In genomic region chr8:91329461-91329850, GRCm38 (mm10) we compare ENCODE assay signal across 10 mouse cellular contexts. TPM values are rescaled to one million over a fixed set of nuclear protein-coding genes. Genes with fewer than 3 reads are reported as not detected.
DNase-seq lines count a peak whose midpoint lies in the region; ATAC-seq and TF ChIP-seq lines count a peak whose summit lies in the region.
"Had no signal": no experiment of that assay in that cellular context is flagged by ENCODE, and none has a peak within 500 bp of the region (broad histone marks: within the 10 kb centered on the region; RNA-seq: fewer than 3 reads in every experiment).

No protein-coding gene starts in this region.

- no peaks in the 10 kb centered on the region for H3K9me3 ChIP-seq in forebrain, postnatal 0 days (ENCODE audit: low read length)
- H3K9me3 ChIP-seq in liver, embryonic 15.5 days (replicated peaks) = no peaks in the 10 kb centered on the region
- H3K9me3 ChIP-seq: stomach, embryonic 15.5 days had no signal

- no peak for TF ChIP-seq CTCF in forebrain, postnatal 0 days (IDR thresholded peaks at IDR 0.05; ENCODE audit: low read depth)

- ATAC-seq in forebrain, postnatal 0 days = no peak
- no peak for ATAC-seq in liver, embryonic 15.5 days (ENCODE audit: insufficient read depth)

- H3K4me1 ChIP-seq in brown adipose tissue, adult 24 weeks (ENCODE audit: control insufficient read depth, insufficient read depth, insufficient read length, low read length) = peaks cover 22% of the 10 kb centered on the region
- H3K4me1 ChIP-seq in forebrain, postnatal 0 days (ENCODE audit: insufficient read depth) = peaks cover 23% of the 10 kb centered on the region
- H3K4me1 ChIP-seq in liver, embryonic 15.5 days (replicated peaks) = peaks cover 31% of the 10 kb centered on the region

- intact Hi-C loops in heart, postnatal 14 days (cut with DNase I) = no loop called here

- H3K27ac ChIP-seq in brown adipose tissue, adult 24 weeks (replicated peaks; ENCODE audit: low read depth, low read length) = peak overlapping the region; percentile 62
- peak overlapping the region; percentile 78 for H3K27ac ChIP-seq in forebrain, postnatal 0 days (ENCODE audit: low read depth, low read length)
- H3K27ac ChIP-seq in liver, embryonic 15.5 days (replicated peaks) = peak overlapping the region; percentile 49
- H3K27ac ChIP-seq: macrophage; stomach, embryonic 15.5 days had no signal

- H3K9ac ChIP-seq in forebrain, postnatal 0 days = peak overlapping the region; percentile 47; the same call in 1 of the 2 replicates
- no peak overlapping the region for H3K9ac ChIP-seq in liver, embryonic 15.5 days
- H3K9ac ChIP-seq: stomach, embryonic 15.5 days had no signal

- no peaks in the 10 kb centered on the region for H3K36me3 ChIP-seq in forebrain, postnatal 0 days (ENCODE audit: insufficient read depth)
- no peaks in the 10 kb centered on the region for H3K36me3 ChIP-seq in liver, embryonic 15.5 days (replicated peaks)

- peak overlapping the region; percentile 37 for H3K4me2 ChIP-seq in forebrain, postnatal 0 days (ENCODE audit: low read depth)
- no peak overlapping the region for H3K4me2 ChIP-seq in liver, embryonic 15.5 days
- H3K4me2 ChIP-seq: stomach, embryonic 15.5 days had no signal

- DNase-seq in heart, adult 11 months = peak; percentile 74
- no peak for DNase-seq in heart, postnatal 14 days
- DNase-seq in forebrain, postnatal 0 days = no peak
- DNase-seq in cerebellum, adult 11-12 months = no peak
- no peak for DNase-seq in thymus, postnatal 4 days
- no peak for DNase-seq in cerebellum, postnatal 10 days

- WGBS in forebrain, postnatal 0 days = 32% methylated on average over 6 of the region's 6 CpGs
- 45% methylated on average over 6 of the region's 6 CpGs for WGBS in liver, embryonic 15.5 days (ENCODE audit: insufficient replicate concordance)

- no peaks in the 10 kb centered on the region for H3K27me3 ChIP-seq in forebrain, postnatal 0 days (ENCODE audit: insufficient read depth, low read length)
- H3K27me3 ChIP-seq in liver, embryonic 15.5 days = no peaks in the 10 kb centered on the region
- H3K27me3 ChIP-seq: stomach, embryonic 15.5 days had no signal

- no peak overlapping the region for H3K4me3 ChIP-seq in brown adipose tissue, adult 24 weeks (ENCODE audit: insufficient read depth, low read depth, low read length)
- H3K4me3 ChIP-seq in forebrain, postnatal 0 days (ENCODE audit: low read depth, low read length) = no peak overlapping the region
- H3K4me3 ChIP-seq in liver, embryonic 15.5 days (replicated peaks) = no peak overlapping the region
- H3K4me3 ChIP-seq: stomach, embryonic 15.5 days had no signal

RNA-seq across cellular contexts. Expression of gene Fto, which starts 16.1 kb away (rescaled TPM):
- 10 to 100 TPM; 68.6 to 70.4 TPM for total RNA-seq in heart, postnatal 14 days (2021)
- 29.5 and 39.7 TPM in 2 replicates for polyA plus RNA-seq in brown adipose tissue, adult 24 weeks (2012; ENCODE audit: insufficient read depth, insufficient read length, missing spikeins)
- 58.6 and 86.8 TPM in 2 replicates for total RNA-seq in forebrain, postnatal 0 days (2014; rRNA removed)
- polyA plus RNA-seq in forebrain, postnatal 0 days (2015; fragmentation: Nextera tagmentation; extraction: Ambion mirVana) = 103 and 122 TPM in 2 replicates
- polyA plus RNA-seq in liver, embryonic 15.5 days (2015; fragmentation: Nextera tagmentation; extraction: Ambion mirVana) = 16.8 and 19.3 TPM in 2 replicates

RNA-seq across cellular contexts. Expression of gene Rpgrip1l, which starts 16.4 kb away (rescaled TPM):
- total RNA-seq in heart, postnatal 14 days (2021) = 1 to 10 TPM; 3.2 to 3.6 TPM
- 3.3 and 3.6 TPM in 2 replicates for polyA plus RNA-seq in brown adipose tissue, adult 24 weeks (2012; ENCODE audit: insufficient read depth, insufficient read length, missing spikeins)
- 9.1 and 9.6 TPM in 2 replicates for total RNA-seq in forebrain, postnatal 0 days (2014; rRNA removed)
- polyA plus RNA-seq in forebrain, postnatal 0 days (2015; fragmentation: Nextera tagmentation; extraction: Ambion mirVana) = 9.1 and 9.6 TPM in 2 replicates
- 1.3 and 2.7 TPM in 2 replicates for polyA plus RNA-seq in liver, embryonic 15.5 days (2015; fragmentation: Nextera tagmentation; extraction: Ambion mirVana)
